Mouse (Mus musculus): ENCODE results near the gene Efcab9.

DNA sequence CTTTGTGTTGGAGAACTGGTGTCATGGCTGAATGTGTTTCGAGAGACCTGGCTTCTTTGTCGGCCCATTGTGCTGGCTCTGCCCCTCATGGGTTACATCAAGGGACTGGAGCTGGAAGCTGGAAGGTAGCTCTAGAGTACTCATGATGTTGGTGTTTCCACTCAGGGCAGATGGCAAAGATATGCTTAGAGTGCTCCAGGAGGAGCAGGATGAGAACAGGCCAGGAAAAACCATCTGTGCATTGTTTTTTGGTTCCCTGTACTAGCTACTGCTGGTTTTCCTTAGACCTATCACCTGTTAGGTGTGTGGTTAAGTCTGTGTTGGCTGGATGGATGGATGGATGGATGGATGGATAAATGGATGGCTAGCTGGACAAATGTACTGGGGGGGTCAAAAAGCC lies 41.8 kb upstream of the Efcab9 start:
- TF ChIP-seq CTCF (conservative IDR thresholded peaks at IDR 0.05; ENCODE audit: low read length) (no peak), POU5F1 (IDR thresholded peaks at IDR 0.05; ENCODE audit: borderline replicate concordance, low read length) (no peak), NANOG (IDR thresholded peaks at IDR 0.05; ENCODE audit: borderline replicate concordance, low read length) (no peak)
